Mouse (Mus musculus): Measurements from ENCODE around the gene Idua.
"Not testable (repeated sequence)": the region's sequence is repeated elsewhere in the genome, so short reads cannot be mapped to it uniquely, and the experiment has no call there.

Idua gene

DNA sequence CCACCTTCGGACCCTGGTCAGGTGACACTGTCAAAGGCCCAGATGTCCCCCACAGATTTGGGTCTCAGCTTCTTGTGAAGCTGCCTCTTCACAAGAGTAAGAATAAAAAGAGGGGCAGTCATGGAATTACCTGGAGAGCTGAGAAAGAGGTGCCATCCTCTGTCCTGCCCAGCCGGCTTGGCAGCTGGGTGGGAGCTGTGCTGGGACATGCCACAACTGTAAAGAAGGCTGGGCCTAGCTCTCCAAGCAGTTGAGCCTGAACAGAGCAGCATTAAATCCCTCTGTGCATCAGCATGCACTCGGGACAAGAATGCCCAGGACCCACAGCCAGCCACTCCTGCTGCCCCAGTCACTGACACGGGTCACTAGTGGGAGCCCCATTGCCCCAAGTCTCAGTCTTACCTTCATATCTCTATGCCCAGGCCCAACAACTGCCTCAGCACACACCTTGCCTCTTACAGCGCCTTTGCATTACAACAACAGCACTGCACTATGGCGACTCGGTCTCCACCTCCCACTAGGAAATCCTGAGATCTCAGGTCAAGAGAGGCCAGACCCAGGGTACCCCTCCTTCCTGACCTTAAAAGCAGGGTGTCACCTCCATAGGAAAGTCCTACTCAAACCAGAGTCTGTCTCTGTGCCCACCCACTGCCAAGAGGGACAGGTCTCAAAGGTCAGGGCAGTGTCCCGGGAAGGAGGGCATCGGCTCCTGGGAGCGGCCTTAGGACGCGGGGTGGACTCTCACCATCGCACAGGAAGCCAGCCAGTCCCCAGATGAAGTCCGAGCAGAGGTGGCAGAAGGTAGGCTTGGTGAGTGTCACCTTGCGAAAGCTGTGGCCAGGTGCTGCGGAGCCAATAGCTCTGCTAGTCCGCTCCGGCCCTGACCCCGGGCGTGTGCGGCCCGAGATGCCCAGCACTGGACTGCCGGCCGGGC, at the start of gene Idua:
Gene Idua, plus strand, starts transcription at position 634 of the 934 bp plus-strand sequence.
- DNase-seq: no peak

- DNase-seq: no peak
These were observed 49.7 kb upstream of the Idua start for GRCm38 (mm10) chr5:108610426-108610825.

DNA sequence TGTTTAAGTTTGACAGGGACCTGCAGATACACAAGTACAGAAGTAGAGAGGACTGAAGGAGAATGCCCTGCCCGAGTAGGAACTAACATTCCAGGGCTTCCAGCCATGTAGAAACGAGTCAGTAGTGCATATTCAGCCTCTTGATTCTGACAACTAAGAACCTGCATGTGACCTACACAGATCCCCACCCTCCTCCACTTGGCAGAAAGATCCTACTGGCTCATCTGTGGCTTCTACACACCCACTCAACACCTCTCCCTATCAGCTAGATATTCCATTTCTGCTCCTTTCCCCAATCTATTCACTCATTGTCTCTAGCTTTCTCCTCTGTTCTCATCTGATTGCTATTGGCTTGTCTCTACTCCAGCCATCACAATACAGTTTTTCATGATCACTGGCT, 38.3 kb upstream of the Idua start:
- DNase-seq: no peak

DNA sequence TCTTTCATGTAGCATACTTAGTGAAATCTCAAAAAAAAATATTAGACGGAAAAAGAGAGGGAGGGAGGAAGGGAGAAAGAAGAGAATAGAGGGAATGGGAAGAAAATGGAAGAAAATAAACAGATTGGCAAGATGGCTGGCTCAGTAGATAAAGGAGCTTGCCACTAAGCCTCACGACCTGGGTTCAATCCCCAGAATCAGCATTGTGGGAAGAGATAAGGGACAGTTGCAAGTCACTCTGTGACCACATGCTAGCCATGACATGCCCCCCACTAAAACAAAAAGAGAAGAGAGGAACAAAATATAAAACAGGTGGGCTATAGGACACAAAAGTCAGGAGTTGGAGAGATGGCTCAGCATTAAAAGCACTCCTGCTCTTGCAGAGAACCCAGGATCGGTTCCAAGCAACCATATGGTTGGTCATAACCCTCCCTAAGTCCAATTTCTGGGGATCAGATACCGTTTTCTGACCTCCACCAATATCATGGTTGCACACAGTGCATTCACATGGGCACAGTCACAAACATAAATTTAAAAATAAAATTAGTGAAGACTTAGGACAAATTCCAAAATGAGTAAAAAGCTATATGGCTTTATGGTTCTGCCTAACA, 34.0 kb upstream of the Idua start:
- DNase-seq: peak in 1 of 2 experiments; percentile 36

DNA sequence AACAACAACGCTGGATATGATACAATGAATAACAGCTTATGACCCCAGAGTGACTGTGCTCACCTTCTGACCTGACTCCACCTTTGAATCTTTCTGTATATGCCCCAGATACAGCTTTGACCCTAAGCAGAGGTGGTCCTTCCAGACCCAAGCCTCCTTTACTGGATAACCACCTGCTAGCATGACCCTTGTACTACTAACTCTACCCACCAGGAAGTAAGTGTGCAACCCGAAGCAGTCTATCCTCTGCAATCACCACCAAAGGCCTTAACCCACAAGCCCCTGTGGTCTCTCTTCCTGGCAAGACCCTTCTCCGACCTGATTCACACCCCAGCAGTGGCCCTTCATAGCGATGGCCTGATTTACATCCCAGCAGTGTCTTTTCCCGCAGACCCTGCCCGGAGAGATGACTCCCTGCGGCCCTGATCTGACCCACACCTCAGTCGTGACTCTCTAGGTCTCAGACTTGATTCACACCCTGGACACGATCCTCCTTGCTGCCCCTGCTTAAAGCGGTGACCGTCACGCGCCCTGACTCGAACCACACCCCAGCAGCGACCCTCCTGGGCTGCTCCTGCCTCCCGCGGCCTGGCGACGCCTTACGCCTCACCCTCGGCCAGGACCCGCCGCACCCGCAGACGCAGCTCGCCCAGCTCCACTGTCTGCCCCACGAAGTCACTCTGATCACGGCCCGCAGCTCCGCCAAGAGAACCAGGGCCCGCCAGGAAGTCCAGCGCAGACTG, 31.1 kb upstream of the Idua start:
- no peak for DNase-seq

GRCm38 (mm10) chr5:108629634-108630483, 30.3 kb upstream of the Idua start, which contains the start of the genes Gak and Tmem175:
Gene Gak (minus strand): TSS chr5:108629755.
Gene Tmem175 (plus strand): TSS chr5:108629770.
- peak; percentile 93 to 95 for DNase-seq

GRCm38 (mm10) chr5:108633676-108634075, 26.5 kb upstream of the Idua start:
- DNase-seq: peak; percentile 32 to 45

GRCm38 (mm10) chr5:108634088-108634487, 26.0 kb upstream of the Idua start:
- not testable (repeated sequence) for DNase-seq

- DNase-seq: no peak
These were observed 24.0 kb upstream of the Idua start for GRCm38 (mm10) chr5:108636172-108636571.

GRCm38 (mm10) chr5:108643674-108644073, 16.5 kb upstream of the Idua start:
- DNase-seq: no peak

GRCm38 (mm10) chr5:108645651-108646342, 14.3 kb upstream of the Idua start:
- DNase-seq: peak; percentile 76 to 77

GRCm38 (mm10) chr5:108646343-108646660, 13.8 kb upstream of the Idua start:
- no peak for DNase-seq

DNA sequence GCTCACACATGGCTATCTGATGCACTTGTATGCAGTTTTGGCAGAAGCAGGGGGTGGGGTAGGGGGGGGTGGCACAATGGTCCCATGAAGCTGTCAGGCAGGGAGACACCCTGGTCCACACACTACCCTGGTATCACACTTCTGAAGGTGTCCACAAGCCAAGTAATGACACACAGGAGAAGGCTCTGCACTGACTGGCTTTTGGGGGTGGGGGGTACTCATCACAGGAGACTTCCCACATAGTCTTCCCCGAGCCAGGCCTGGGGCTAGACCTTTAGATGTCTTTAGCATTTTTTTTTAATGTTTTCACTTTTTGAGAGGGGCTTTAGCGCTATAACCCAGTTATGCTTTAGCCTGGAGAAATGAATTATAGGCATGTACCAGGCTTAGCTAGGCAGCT, 12.8 kb upstream of the Idua start:
- DNase-seq: no peak

GRCm38 (mm10) chr5:108647820-108648465, 12.2 kb upstream of the Idua start:
- no peak for DNase-seq

GRCm38 (mm10) chr5:108648937-108649576, 11.1 kb upstream of the Idua start:
- DNase-seq: peak in 1 of 2 experiments; percentile 6

DNA sequence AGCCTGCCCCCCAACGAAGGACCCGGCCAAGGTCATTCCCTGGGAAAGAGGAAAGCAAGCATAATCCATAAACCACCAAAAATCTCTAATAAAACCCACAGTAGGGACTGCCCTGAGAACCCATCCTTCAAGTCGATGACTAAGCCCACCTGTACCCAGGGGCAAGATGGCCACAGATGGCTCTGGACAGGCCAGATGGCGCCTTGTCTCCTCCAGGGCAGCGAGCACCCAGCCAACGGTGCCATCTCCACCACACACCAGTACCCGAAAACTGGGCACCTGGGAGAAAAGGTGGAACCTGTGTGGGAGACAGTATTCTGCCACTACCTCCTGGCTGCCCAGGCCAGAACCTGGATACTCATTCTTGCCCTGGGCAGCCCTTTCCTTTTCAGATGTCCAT, 9.8 kb upstream of the Idua start:
- peak; percentile 40 to 53 for DNase-seq

- no peak for DNase-seq
These were observed 8.9 kb upstream of the Idua start for GRCm38 (mm10) chr5:108651136-108651720.

DNA sequence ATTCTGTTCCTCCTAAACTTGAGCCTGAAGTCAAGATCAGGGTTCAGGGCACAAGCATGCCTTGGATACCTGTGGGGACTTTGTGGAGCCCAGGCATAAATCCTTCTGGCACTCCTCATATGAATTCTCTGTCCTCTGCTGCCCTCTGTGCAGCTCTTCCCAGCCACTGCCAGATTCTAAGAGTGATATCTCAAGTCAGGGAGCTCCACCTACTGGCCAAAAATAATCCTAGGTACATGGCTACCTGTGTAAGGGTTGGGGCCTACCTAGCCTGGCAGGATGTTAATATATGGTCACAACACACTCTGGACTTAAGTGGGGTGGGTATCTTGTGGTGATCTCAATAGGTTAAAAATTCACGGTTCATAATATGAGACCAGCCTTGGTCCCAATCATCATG, 8.3 kb upstream of the Idua start:
- peak; percentile 87 to 90 for DNase-seq

DNA sequence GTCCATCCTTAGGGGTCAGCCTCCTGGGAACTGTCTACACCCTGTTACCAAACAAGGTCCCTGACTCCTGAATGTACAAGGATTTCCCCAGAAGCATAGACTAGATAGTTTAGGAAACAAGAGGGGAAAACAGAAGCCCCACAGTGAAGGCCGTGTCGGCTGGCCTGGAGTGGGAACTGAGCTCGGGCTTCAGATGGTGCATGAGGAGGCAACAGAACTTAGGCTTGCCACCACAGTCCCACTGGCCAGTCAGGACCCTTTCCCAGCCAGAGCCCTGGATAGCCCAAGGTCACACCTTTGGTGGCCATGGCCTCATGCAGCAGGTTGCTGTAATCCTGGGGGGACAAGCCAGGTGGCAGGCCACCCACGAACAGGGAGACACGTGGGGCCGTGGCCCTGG, 6.8 kb upstream of the Idua start:
- DNase-seq: no peak

GRCm38 (mm10) chr5:108654444-108654990, 5.6 kb upstream of the Idua start:
- no peak for DNase-seq

Data from cerebellum, postnatal 14 days (tissue).